Mouse (Mus musculus) macrophage (primary cell): Measurements from ENCODE around the gene Lrrn2. TPM values are rescaled to one million over a fixed set of nuclear protein-coding genes. Genes with fewer than 3 reads are reported as not detected.

Experiments used
- H3K27ac ChIP-seq: fragments of 350-480 bp; formaldehyde crosslinking; 2 replicates; pipeline ENCODE4 v1.9.0; 2021
- H3K36me3 ChIP-seq: fragments of 350-480 bp; formaldehyde crosslinking; 2 replicates; pipeline ENCODE4 v1.9.0; 2021; ENCODE audit errors: inconsistent target
- H3K4me3 ChIP-seq: fragments of 350-480 bp; formaldehyde crosslinking; 2 replicates; pipeline ENCODE4 v1.9.0; 2021; ENCODE audit errors: inconsistent target
- H3K79me2 ChIP-seq: fragments of 350-480 bp; formaldehyde crosslinking; 2 replicates; pipeline ENCODE4 v1.9.0; 2021; ENCODE audit errors: inconsistent target
- WGBS: methylation state at CpG from one replicate; pipeline ENCODE4 v1.1.7; 2026; ENCODE audit warnings: inconsistent platforms; ENCODE audit not compliant: missing documents; 5-methylcytosine and 5-hydroxymethylcytosine counted together
- polyA plus RNA-seq: library from polyadenylated mRNA; stranded (reverse); fragments of 250-400 nt; gene quantifications from 3 replicates; pipeline ENCODE4 v1.2.4, GENCODE M21; 2018; ENCODE audit warnings: inconsistent platforms

The Lrrn2 gene
- polyA plus RNA-seq, 1 experiment from 2014 or later, result not detected

DNA sequence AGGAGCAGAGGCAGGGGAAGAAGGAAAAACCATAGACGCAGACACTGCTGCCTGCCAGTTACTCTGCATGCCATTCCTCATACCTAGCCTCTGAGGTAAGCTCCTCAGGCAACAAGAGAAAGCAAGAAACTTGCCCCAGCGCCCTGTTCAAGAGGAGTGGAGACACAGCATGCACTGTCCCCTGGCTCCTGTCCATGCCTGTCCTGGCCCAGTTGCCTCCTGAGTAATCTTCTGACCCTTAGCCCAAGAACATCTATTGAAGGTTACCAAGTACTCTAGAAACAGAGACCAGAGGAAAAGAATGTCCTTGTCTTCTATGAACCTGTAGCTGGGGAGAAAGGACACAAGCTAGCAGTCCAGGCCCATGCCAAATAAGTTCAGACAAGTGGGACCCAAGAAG, 15.9 kb upstream of the Lrrn2 start:
- WGBS, result 79% methylated on average over 2 of the region's 2 CpGs
- Histone ChIP-seq H3K27ac (no peak overlapping the region), H3K4me3 (no peak overlapping the region), H3K79me2 (no peaks in the 10 kb centered on the region), H3K36me3 (no peaks in the 10 kb centered on the region)

DNA sequence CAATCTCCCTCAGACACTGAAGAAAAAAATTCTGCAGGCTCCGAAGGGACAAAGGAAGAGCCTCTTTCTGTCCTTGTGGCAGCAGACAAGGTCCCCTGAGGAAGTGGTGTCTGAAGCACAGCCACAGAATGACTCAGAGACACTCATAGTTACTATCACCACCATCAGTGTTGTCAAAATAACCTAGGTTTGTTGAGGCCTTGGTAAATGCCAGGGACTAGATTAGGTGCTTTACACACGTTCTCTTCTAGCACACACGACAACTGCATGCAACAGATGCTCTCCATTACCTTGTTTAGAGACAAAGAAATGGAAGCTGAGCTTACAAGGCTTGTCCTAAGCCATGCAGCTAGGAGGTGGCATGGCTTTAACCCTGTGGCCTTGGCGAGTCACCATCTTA, 14.5 kb upstream of the Lrrn2 start:
- Histone ChIP-seq H3K36me3 (no peaks in the 10 kb centered on the region), H3K79me2 (no peaks in the 10 kb centered on the region), H3K4me3 (no peak overlapping the region), H3K27ac (no peak overlapping the region)
- 69% methylated on average over 4 of the region's 4 CpGs for WGBS

- WGBS, result 59% methylated on average over 7 of the region's 7 CpGs
- no peak overlapping the region for H3K4me3 ChIP-seq
Observed at GRCm38 (mm10) chr1:132870327-132870726, 9.7 kb upstream of the Lrrn2 start.

DNA sequence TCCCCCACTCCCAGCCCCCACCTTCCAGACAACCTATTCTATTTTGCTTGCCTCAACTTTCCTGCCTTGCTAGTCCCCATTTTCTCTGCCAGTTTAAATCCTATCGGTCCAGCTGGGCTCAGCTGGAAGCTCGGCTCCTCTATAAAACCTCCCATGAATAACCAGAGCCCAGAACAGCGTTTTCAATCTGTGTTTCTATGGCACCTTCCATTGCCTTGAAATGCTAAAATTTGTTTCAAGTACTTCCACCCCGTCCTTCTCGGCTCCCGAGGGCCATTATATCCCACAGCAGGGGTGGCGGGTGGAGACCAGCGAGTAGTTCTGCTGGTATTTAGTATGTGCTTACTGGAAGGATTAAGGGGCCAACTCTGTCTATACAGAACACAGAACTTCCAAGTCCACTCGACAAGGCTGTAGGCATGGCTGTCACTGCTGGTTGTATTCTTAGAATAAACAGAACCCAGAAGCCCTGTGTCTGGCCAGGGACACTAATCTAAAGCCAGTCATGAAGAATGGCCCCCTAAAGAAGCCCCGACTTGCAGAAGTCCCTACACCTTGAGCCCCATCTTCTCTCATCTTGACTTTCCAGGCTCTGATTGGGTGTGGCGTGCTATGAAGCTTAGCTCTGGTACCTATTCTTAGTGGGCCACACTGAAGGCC, 992 bp upstream of the Lrrn2 start:
- 38% methylated on average over 11 of the region's 11 CpGs for WGBS
- Histone ChIP-seq H3K79me2 (no peaks in the 10 kb centered on the region), H3K36me3 (no peaks in the 10 kb centered on the region), H3K27ac (no peak overlapping the region), H3K4me3 (no peak overlapping the region)

More at GRCm38 (mm10) chr1:132870327-132870726, 9.7 kb upstream of the Lrrn2 start:
- Histone ChIP-seq H3K79me2 (no peaks in the 10 kb centered on the region), H3K36me3 (no peaks in the 10 kb centered on the region), H3K27ac (no peak overlapping the region)

GRCm38 (mm10) chr1:132879801-132880160, 292 bp upstream of the Lrrn2 start:
- Histone ChIP-seq H3K4me3 (no peak overlapping the region), H3K79me2 (no peaks in the 10 kb centered on the region), H3K36me3 (no peaks in the 10 kb centered on the region), H3K27ac (no peak overlapping the region)
- 28% methylated on average over 8 of the region's 8 CpGs for WGBS

DNA sequence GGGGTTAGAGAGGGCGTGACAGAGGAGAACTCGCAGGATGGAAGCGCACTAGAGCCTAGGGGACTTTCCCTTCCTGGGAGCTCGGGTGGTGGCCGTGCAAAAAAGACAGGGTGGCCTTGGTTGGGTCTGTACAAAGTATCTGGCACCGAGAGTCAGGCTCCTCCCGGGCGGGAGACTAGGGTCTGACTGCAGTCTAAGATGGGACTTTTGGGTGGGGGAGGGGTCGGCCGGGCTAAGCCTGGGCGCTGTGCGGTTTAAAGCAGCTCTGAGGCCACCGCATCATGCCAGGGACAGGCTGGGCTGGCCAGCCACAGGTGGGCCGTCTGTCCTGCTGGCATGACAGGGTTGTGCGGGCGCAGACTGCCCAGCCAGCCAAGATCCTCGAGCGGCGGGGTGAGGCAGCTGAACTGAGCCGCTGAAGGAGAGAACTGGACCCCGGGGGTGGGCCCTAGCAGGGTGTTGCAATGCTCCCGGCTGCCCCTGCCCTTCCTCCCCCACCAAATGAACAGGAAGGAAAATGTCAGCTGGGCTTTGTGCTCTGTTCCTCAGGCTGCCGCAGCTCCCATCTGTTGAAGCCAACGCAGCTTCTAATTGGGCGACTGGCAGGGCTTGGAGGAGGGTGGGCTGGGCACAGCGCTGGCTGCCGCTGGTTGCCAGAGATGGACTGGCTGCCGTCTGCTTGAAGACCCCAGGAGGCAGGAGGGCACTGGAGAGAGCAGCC, 1.1 kb downstream of the Lrrn2 start:
- Histone ChIP-seq H3K27ac (no peak overlapping the region), H3K36me3 (no peaks in the 10 kb centered on the region), H3K79me2 (no peaks in the 10 kb centered on the region), H3K4me3 (no peak overlapping the region)
- 1% methylated on average over 28 of the region's 28 CpGs for WGBS

GRCm38 (mm10) chr1:132881836-132882235, 1.8 kb downstream of the Lrrn2 start:
- H3K27ac ChIP-seq, result no peak overlapping the region
- 46% methylated on average over 9 of the region's 9 CpGs for WGBS
- no peaks in the 10 kb centered on the region for H3K36me3 ChIP-seq
- no peaks in the 10 kb centered on the region for H3K79me2 ChIP-seq
- no peak overlapping the region for H3K4me3 ChIP-seq

DNA sequence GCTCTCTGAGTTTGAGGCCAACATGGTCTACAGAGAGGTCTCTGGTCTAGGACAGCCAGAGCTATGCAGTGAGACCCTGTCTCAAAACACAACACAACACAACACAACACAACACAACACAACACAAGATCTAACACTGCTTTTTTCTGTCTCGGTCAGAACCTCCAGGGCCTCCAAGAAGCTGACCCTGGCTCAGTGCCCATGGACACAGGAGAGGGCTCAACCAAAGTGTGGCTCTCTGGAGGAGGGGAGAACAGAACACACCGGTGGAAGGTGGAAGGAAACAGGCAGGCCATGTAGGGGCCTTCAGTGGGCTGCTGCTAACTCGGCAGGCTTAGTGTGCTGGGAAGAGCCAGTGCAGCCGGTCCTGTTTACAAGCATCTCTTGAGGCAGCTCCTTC, 5.6 kb downstream of the Lrrn2 start:
- H3K27ac ChIP-seq, result no peak overlapping the region
- 57% methylated on average over 4 of the region's 4 CpGs for WGBS
- H3K36me3 ChIP-seq, result no peaks in the 10 kb centered on the region
- H3K4me3 ChIP-seq, result no peak overlapping the region
- H3K79me2 ChIP-seq, result no peaks in the 10 kb centered on the region

GRCm38 (mm10) chr1:132886626-132887025, 6.6 kb downstream of the Lrrn2 start:
- Histone ChIP-seq H3K4me3 (no peak overlapping the region), H3K79me2 (no peaks in the 10 kb centered on the region), H3K27ac (no peak overlapping the region), H3K36me3 (no peaks in the 10 kb centered on the region)
- WGBS, result 50% methylated on average over 4 of the region's 4 CpGs

- WGBS, result 77% methylated on average over 4 of the region's 4 CpGs
- H3K36me3 ChIP-seq, result no peaks in the 10 kb centered on the region
- H3K4me3 ChIP-seq, result no peak overlapping the region
- H3K27ac ChIP-seq, result no peak overlapping the region
- no peaks in the 10 kb centered on the region for H3K79me2 ChIP-seq
Observed at GRCm38 (mm10) chr1:132888811-132889210, 8.7 kb downstream of the Lrrn2 start.

- H3K27ac ChIP-seq, result no peak overlapping the region
- no peaks in the 10 kb centered on the region for H3K36me3 ChIP-seq
- 72% methylated on average over 11 of the region's 11 CpGs for WGBS
- no peaks in the 10 kb centered on the region for H3K79me2 ChIP-seq
- H3K4me3 ChIP-seq, result no peak overlapping the region
Observed at GRCm38 (mm10) chr1:132890161-132890794, 10.2 kb downstream of the Lrrn2 start.

DNA sequence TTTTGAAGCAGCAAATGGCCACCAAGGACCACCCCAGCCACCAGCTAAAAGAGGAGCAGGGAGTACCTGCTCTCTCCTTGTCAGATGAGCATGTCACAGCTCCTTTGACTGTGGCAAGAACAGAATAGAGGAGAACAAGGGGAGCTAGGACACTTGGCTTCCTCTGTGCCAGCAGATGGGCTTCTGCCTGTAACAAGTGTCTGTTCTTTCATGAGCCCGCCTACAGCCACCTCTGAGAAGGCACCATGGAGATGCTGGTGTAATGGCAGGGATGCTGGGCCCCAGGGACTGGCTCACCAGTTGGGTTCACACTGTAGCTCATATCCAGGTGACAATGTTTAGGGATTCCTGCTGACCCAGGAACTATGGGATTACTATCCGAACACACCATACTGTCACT, 12.0 kb downstream of the Lrrn2 start:
- Histone ChIP-seq H3K4me3 (no peak overlapping the region), H3K79me2 (no peaks in the 10 kb centered on the region), H3K27ac (no peak overlapping the region), H3K36me3 (no peaks in the 10 kb centered on the region)
- WGBS, result 50% methylated on average over 2 of the region's 2 CpGs

GRCm38 (mm10) chr1:132893311-132894077, 13.4 kb downstream of the Lrrn2 start:
- Histone ChIP-seq H3K4me3 (no peak overlapping the region), H3K79me2 (no peaks in the 10 kb centered on the region), H3K36me3 (no peaks in the 10 kb centered on the region), H3K27ac (no peak overlapping the region)
- 56% methylated on average over 17 of the region's 17 CpGs for WGBS

GRCm38 (mm10) chr1:132899029-132899428, 19.0 kb downstream of the Lrrn2 start:
- Histone ChIP-seq H3K27ac (no peak overlapping the region), H3K79me2 (no peaks in the 10 kb centered on the region), H3K4me3 (no peak overlapping the region), H3K36me3 (no peaks in the 10 kb centered on the region)
- WGBS, result 91% methylated on average over 6 of the region's 6 CpGs

- 88% methylated on average over 7 of the region's 7 CpGs for WGBS
- H3K4me3 ChIP-seq, result no peak overlapping the region
- no peaks in the 10 kb centered on the region for H3K79me2 ChIP-seq
- no peaks in the 10 kb centered on the region for H3K36me3 ChIP-seq
- no peak overlapping the region for H3K27ac ChIP-seq
Observed at GRCm38 (mm10) chr1:132899626-132900025, 19.6 kb downstream of the Lrrn2 start.
